Mouse (Mus musculus) megakaryocyte, embryonic 14.5 days (primary cell): ENCODE results near the gene Zfp786. TPM values are rescaled to one million over a fixed set of nuclear protein-coding genes. Genes with fewer than 3 reads are reported as not detected.

Experiments
- H3K27me3 ChIP-seq: replicated peaks from 2 replicates; pipeline ENCODE3; 2012; ENCODE audit warnings: inconsistent platforms
- H3K36me3 ChIP-seq: replicated peaks from 2 replicates; pipeline ENCODE3; 2012; ENCODE audit warnings: low read length, inconsistent platforms, mixed read lengths
- H3K4me1 ChIP-seq: 2 replicates; pipeline ENCODE4 v1.6.1; 2012; ENCODE audit warnings: inconsistent platforms
- H3K4me3 ChIP-seq: replicated peaks from 2 replicates; pipeline ENCODE3; 2012; ENCODE audit warnings: moderate library complexity, mild to moderate bottlenecking, inconsistent platforms
- H3K9me3 ChIP-seq: 2 replicates; pipeline ENCODE4 v1.6.1; 2012; ENCODE audit warnings: inconsistent platforms
- FLI1 ChIP-seq: IDR thresholded peaks from 2 replicates; pipeline ENCODE4 v1.6.1; 2012; ENCODE audit warnings: low read length, inconsistent platforms, mixed read lengths
- GATA1 ChIP-seq: IDR thresholded peaks from 3 replicates; pipeline ENCODE4 v1.6.1; 2012; ENCODE audit warnings: mixed read lengths, low read length, inconsistent platforms, borderline replicate concordance
- polyA plus RNA-seq: library from polyadenylated mRNA; stranded (reverse); fragments of >175 nt; gene quantifications from 2 replicates; pipeline ENCODE4 v1.2.3, GENCODE M21; 2012; ENCODE audit warnings: low replicate concordance; ENCODE audit not compliant: insufficient read depth

The Zfp786 gene
- polyA plus RNA-seq, 1 experiment, result not detected

DNA sequence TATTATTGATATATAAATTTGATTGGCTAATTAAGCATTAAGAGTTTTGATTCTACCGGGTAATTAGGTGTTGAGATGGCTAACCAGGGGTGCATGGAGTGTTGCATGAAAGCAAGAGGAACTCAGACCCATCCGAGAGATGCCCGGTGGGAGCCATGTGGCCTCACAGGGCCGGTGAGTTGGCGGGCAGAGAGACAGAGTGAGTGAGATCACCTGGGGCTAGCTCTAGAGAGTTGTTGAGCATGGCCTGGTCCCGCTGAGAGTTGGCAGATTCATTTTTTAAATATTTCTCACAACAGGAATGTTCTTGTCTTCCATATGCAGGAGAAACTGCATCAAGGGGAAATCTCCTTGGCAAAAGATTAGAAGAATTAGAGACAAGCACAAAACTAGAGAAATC is 26.6 kb upstream of the Zfp786 start:
- no peak for TF ChIP-seq GATA1
- no peak for TF ChIP-seq FLI1
- Histone ChIP-seq H3K27me3 (no peaks in the 10 kb centered on the region), H3K4me1 (no peaks in the 10 kb centered on the region), H3K36me3 (peaks cover 49% of the 10 kb centered on the region), H3K4me3 (no peak overlapping the region), H3K9me3 (no peaks in the 10 kb centered on the region)

DNA sequence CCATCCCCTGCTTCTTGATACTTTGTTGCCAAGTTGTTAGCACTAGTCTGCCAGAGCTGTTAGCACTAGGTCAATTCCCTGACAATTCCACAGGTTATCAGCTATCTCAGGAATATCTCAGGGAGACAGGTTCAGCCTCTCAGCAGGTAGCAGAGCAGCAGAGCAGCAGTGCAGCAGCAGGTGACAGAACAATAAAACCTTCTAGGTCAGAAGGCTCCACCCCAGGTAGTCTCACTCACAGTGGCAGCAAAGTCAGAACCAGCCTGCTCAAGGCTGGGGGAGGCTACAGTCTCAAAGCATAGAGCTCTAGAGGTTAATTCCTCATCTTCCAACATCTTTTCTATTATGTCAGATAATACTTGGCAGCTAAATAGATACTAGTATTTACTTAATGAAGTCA is 15.1 kb upstream of the Zfp786 start:
- H3K36me3 ChIP-seq, result peaks cover 25% of the 10 kb centered on the region
- H3K4me1 ChIP-seq, result peaks cover 14% of the 10 kb centered on the region
- H3K27me3 ChIP-seq, result no peaks in the 10 kb centered on the region
- no peak overlapping the region for H3K4me3 ChIP-seq
- H3K9me3 ChIP-seq, result no peaks in the 10 kb centered on the region
- no peak for TF ChIP-seq FLI1
- no peak for TF ChIP-seq GATA1

DNA sequence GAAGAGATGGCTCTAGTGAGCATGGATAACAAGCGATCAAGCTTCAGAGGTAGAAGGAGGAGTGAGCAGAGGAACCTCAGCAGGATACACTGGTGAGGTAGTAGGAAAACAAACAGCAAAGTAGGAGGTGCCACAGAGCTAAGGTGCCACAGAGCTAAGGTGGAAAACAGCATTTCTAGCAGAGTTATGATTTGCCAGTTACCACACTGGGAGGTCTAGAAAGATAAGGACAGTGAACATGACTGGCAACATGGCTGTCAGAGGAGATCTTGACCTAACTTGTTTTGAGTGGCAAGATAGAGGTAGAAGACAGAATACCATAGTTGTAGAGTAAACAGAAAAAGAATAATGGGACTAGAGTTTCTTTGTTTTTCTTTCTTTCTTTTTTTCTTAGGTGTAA is 11.7 kb upstream of the Zfp786 start:
- Histone ChIP-seq H3K27me3 (no peaks in the 10 kb centered on the region), H3K4me1 (peaks cover 41% of the 10 kb centered on the region), H3K4me3 (no peak overlapping the region), H3K36me3 (peaks cover 35% of the 10 kb centered on the region), H3K9me3 (no peaks in the 10 kb centered on the region)
- no peak for TF ChIP-seq FLI1
- TF ChIP-seq GATA1, result no peak

DNA sequence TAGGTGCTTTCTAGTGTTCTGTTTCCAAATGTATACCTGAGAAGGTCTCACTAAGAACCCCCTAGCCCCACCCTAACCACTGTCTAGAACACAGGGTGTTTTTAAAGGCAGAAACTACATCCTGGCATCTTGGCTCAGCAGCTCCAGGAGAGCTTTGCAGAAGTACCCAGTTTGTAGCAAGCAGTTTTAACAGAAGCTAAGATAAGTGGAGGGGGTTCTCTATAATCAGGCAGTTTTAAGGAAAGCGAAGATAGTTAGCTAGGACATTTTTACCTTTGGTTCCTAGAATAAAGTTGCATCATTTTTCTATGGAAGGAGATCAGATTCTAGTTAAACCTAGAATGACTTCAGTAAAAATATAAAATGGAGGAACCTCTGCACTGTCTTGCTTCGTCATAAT is 11.2 kb upstream of the Zfp786 start:
- H3K4me1 ChIP-seq, result peaks cover 44% of the 10 kb centered on the region
- H3K27me3 ChIP-seq, result no peaks in the 10 kb centered on the region
- H3K9me3 ChIP-seq, result no peaks in the 10 kb centered on the region
- H3K4me3 ChIP-seq, result no peak overlapping the region
- TF ChIP-seq FLI1 (no peak), GATA1 (no peak)
- peaks cover 33% of the 10 kb centered on the region for H3K36me3 ChIP-seq

DNA sequence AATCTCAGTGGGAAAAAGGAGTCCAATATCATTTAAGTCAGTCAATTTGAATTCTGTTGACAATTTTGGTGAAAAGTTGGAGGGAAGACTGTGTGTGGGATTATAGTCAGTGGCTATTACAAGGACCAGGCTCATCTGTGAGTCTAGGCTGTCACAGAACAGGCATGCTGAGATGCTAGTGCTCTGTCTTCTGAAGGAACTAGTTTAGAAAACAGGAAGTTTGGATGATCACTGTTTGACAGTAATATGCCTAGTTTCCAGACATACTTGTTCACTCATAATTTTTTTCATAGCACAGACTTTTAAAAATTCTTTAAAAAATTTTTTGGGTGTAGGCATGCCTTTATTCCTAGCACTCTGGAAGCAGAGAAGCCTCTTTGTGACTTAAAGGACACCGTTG is 10.4 kb upstream of the Zfp786 start:
- TF ChIP-seq FLI1, result no peak
- H3K9me3 ChIP-seq, result no peaks in the 10 kb centered on the region
- no peaks in the 10 kb centered on the region for H3K27me3 ChIP-seq
- H3K36me3 ChIP-seq, result peaks cover 28% of the 10 kb centered on the region
- peaks cover 47% of the 10 kb centered on the region for H3K4me1 ChIP-seq
- H3K4me3 ChIP-seq, result no peak overlapping the region

DNA sequence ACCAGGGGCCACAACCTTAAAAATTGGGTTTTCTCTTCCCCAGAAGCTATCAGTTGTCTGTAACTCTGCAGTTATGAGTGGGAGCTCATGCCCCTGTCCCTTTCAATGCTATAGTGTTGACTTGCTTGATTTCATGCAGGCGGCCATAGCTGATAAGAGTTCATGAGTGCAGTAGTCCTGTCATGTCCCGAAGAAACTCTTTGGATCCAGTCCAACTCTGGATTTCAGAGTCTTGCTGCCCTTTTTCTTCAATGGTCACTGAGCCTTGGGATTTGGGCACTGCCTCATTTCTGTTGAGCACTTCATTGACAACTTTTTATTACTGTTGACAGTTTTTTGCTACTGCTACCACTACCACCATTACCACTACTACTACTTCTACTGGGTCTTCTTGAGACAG is 7.0 kb upstream of the Zfp786 start:
- TF ChIP-seq GATA1 (no peak), FLI1 (no peak)
- H3K4me1 ChIP-seq, result peaks cover 54% of the 10 kb centered on the region

DNA sequence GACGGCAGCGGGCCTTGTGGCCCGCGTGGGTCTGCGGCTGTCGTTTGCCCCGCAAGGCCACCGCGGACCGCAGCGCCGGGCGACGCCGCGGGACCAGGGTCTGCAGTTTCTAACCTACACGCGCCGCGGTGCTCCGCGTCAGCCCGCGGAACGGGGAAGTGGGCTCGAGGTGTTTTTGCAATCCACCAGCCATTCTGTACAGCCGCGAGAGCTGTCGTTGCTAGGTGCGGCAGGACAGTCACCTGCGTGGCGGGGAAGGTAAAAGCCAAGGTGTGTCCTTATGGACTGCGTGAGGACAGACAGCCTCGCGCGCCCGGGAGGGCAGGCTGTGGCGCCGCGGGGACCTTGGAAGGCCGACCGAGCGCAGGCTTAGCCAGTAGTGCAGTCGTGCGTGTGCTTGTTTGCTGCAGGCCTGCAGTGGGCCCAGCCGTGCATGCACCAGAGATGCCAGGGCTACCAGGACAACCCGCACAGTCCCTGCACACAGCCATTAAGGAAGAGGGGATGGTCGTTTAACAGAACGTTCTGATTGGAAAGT is 5.4 kb upstream of the Zfp786 start:
- H3K4me3 ChIP-seq, result peak overlapping the region; percentile 100
- no peak for TF ChIP-seq GATA1
- TF ChIP-seq FLI1, result no peak
- H3K9me3 ChIP-seq, result no peaks in the 10 kb centered on the region
- H3K36me3 ChIP-seq, result peaks cover 10% of the 10 kb centered on the region
- peaks cover 45% of the 10 kb centered on the region for H3K4me1 ChIP-seq
- H3K27me3 ChIP-seq, result no peaks in the 10 kb centered on the region

More for the DNA sequence above, 7.0 kb upstream of the Zfp786 start:
- Histone ChIP-seq H3K27me3 (no peaks in the 10 kb centered on the region), H3K9me3 (no peaks in the 10 kb centered on the region), H3K36me3 (peaks cover 13% of the 10 kb centered on the region), H3K4me3 (no peak overlapping the region)

DNA sequence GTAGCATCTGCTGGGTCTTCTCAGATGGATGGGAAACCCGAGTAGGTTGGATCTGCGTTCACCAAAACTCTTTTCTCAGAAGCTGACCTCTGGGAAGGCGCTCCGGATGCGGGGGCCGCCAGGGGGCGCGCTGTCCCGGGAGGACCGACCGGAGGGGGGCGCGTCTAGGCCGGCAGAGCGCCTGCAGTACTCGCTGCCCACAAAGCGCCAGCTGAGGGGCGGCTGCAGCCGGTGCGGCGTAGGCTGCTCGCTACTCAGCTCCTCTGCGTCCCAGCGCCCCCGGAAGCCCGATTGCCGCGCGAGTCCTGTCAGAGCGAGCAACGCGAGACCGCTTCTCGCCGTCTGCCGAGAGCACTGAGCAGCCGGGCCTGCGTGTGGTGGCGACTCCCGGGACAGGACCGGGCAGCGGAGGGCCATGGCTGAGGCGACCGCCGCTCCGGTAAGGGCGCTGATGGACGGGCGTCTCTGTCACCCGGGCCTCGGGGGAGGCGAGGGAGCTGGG is 4.9 kb upstream of the Zfp786 start, which contains the start of gene Zfp398:
Zfp398 (plus strand) TSS at position 180 of the 502 bp plus-strand sequence.
- Histone ChIP-seq H3K27me3 (no peaks in the 10 kb centered on the region), H3K9me3 (no peaks in the 10 kb centered on the region), H3K36me3 (peaks cover 10% of the 10 kb centered on the region), H3K4me3 (peak within 1 kb of the TSS; percentile 100), H3K4me1 (peaks cover 45% of the 10 kb centered on the region)
- TF ChIP-seq FLI1, result 0 out of 2 replicates have a peak, but pooled peaks have one; percentile 14
- no peak for TF ChIP-seq GATA1

DNA sequence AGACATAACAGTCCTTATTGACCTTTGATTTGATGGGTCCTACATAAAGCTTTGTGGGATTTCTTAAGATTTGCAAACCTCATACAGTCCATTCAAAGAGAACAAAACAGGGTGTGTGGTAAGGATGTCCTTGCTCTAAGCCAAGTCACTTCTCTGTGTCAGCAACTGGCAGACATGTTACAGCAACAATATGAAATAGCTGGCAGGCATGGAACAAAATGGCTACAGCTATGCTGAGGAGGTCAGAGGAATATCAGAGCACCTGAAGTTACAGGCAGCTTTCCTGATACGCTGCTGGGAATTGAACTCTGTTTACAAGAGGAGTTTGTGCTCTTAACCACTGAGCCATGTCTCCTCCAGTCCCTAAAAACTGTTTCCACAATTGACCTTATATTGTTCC is 1.6 kb upstream of the Zfp786 start:
- no peak overlapping the region for H3K4me3 ChIP-seq
- no peaks in the 10 kb centered on the region for H3K27me3 ChIP-seq
- no peaks in the 10 kb centered on the region for H3K9me3 ChIP-seq
- H3K4me1 ChIP-seq, result peaks cover 36% of the 10 kb centered on the region
- no peak for TF ChIP-seq GATA1
- TF ChIP-seq FLI1, result no peak
- no peaks in the 10 kb centered on the region for H3K36me3 ChIP-seq

DNA sequence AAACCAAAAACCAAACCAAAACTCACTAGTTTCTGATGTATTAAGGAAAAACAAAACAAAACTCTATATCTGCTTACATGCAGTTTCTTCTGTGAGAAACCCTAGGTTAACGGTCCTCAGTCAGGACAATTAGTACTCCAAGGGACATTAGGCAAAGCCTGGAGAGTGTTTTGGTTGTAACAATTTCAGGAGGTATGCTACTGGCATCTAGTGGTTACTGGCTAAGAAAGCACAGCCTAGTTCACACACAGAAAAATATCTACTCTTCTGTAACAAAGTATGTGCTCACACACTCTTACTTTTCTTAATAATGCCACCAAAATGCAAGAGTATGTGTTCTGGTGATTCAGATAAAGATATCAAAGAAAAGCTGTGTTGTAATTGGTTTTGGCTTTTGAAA is 1.7 kb downstream of the Zfp786 start:
- Histone ChIP-seq H3K27me3 (peaks cover 4% of the 10 kb centered on the region), H3K4me1 (peaks cover 24% of the 10 kb centered on the region), H3K9me3 (no peaks in the 10 kb centered on the region), H3K4me3 (peak overlapping the region; percentile 10), H3K36me3 (no peaks in the 10 kb centered on the region)
- TF ChIP-seq GATA1, result no peak
- no peak for TF ChIP-seq FLI1
